Mouse (Mus musculus) gastrocnemius, postnatal 25 days (tissue): ENCODE data around the gene Ak9. TPM values are rescaled to one million over a fixed set of nuclear protein-coding genes. Genes with fewer than 3 reads are reported as not detected.
A peak's percentile ranks its signal among the peaks of the same experiment; 100 is the strongest.

Source experiments
- DNase-seq: peaks from one replicate; pipeline ENCODE4 v3.0.0; 2022
- total RNA-seq, 2 experiments: library from RNA; stranded (reverse); gene quantifications; 1 replicate in 1 of 2; 2 replicates in 1 of 2; pipeline ENCODE4 v1.2.3; 2021

Gene Ak9
- total RNA-seq, 2 experiments from 2014 or later: not detected

- DNase-seq: no peak
Measured at GRCm38 (mm10) chr10:41451656-41452055, 147.9 kb downstream of the Ak9 start.

- DNase-seq: no peak
Measured at GRCm38 (mm10) chr10:41452791-41453190, 149.0 kb downstream of the Ak9 start.

GRCm38 (mm10) chr10:41459990-41460389 lies 156.2 kb downstream of the Ak9 start:
- no peak for DNase-seq

- no peak for DNase-seq
Measured at GRCm38 (mm10) chr10:41460501-41460900, 156.7 kb downstream of the Ak9 start.

GRCm38 (mm10) chr10:41461057-41461722 lies 157.4 kb downstream of the Ak9 start:
- no peak for DNase-seq

GRCm38 (mm10) chr10:41464401-41464955 lies 160.7 kb downstream of the Ak9 start:
- no peak for DNase-seq

GRCm38 (mm10) chr10:41467325-41467724 lies 163.5 kb downstream of the Ak9 start:
- no peak for DNase-seq

- no peak for DNase-seq
Measured at GRCm38 (mm10) chr10:41470693-41471092, 166.9 kb downstream of the Ak9 start.

GRCm38 (mm10) chr10:41472534-41472933 lies 168.8 kb downstream of the Ak9 start:
- no peak for DNase-seq

GRCm38 (mm10) chr10:41472962-41473481 lies 169.2 kb downstream of the Ak9 start:
- no peak for DNase-seq

GRCm38 (mm10) chr10:41473782-41474468 lies 170.1 kb downstream of the Ak9 start:
- no peak for DNase-seq

- no peak for DNase-seq
Measured at GRCm38 (mm10) chr10:41474981-41475391, 171.2 kb downstream of the Ak9 start.

GRCm38 (mm10) chr10:41476171-41477017 lies 172.6 kb downstream of the Ak9 start, which contains the start of gene Mical1:
Gene Mical1, plus strand, starts transcription at chr10:41476314.
- peak; percentile 75 for DNase-seq

- DNase-seq: no peak
Measured at GRCm38 (mm10) chr10:41477018-41477277, 173.2 kb downstream of the Ak9 start.

GRCm38 (mm10) chr10:41477278-41478181 lies 173.8 kb downstream of the Ak9 start:
- peak; percentile 84 for DNase-seq

GRCm38 (mm10) chr10:41479961-41480360 lies 176.2 kb downstream of the Ak9 start:
- no peak for DNase-seq

GRCm38 (mm10) chr10:41480938-41481880 lies 177.4 kb downstream of the Ak9 start:
- no peak for DNase-seq

- no peak for DNase-seq
Measured at GRCm38 (mm10) chr10:41482446-41482845, 178.7 kb downstream of the Ak9 start.
